Mouse (Mus musculus) brain, embryonic 18.5 days (tissue): ENCODE data around the gene B4galnt1.

Experiments
- DNase-seq: peaks from one replicate; pipeline ENCODE4 v3.0.0-alpha.2; 2012; ENCODE audit warnings: low read depth, low spot score

Gene B4galnt1

DNA sequence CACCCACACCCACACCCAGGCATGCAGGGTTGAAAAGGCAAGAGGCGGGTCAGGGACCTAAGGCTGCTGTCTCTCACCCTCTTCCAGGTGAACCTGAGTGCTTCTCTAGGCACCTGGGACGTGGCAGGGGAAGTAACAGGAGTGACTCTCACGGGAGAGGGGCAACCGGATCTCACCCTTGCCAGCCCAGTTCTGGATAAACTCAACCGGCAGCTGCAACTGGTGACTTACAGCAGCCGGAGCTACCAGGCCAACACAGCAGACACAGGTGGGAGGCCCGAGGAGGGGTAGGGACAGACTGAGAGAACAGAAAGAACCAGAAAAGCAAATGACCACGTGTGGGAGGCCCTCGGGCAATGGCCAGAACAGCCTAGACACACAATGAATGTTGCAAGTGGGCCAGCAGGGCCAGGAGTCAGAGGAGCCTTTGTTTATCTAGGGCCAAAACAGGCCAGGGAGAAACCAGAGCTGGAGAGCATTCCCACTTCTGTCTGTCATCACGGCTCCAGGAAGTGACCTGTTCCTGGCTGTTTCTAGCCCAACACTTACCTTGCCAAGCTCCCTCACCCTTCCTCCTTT lies 2.7 kb downstream of the B4galnt1 start:
- no peak for DNase-seq

DNA sequence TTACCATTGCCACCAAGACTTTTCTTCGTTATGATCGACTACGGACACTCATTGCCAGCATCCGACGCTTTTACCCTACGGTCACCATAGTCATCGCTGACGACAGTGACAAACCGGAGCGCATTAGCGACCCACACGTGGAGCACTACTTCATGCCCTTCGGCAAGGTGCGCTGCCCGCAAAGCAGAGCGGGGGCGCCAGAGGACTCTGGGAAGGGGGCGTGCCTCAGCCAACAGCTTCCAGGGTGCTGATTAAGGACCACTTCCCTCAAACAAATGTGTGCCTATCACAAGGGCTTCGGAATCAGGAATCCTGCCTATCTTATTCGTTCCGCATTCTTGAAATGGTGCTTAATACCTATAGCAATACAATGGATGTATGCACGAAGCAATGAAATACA lies 5.0 kb downstream of the B4galnt1 start:
- no peak for DNase-seq

DNA sequence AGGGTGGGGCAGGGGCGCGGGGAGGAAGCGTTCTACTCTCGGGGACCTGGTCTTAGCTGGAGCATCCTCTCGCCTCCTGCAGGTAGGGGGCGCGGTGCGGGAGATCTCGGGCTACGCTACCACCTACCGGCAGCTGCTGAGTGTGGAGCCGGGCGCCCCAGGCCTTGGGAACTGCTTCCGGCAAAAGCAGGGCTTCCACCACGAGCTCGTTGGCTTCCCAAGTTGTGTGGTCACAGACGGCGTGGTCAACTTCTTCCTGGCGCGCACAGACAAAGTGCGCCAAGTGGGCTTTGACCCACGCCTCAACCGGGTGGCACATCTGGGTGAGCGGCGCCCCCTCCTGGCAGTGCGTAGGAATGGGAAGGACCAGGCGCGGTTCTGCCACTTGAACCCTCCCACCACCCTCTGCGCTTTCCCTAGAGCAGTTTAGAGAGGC lies 5.8 kb downstream of the B4galnt1 start:
- DNase-seq, result no peak

DNA sequence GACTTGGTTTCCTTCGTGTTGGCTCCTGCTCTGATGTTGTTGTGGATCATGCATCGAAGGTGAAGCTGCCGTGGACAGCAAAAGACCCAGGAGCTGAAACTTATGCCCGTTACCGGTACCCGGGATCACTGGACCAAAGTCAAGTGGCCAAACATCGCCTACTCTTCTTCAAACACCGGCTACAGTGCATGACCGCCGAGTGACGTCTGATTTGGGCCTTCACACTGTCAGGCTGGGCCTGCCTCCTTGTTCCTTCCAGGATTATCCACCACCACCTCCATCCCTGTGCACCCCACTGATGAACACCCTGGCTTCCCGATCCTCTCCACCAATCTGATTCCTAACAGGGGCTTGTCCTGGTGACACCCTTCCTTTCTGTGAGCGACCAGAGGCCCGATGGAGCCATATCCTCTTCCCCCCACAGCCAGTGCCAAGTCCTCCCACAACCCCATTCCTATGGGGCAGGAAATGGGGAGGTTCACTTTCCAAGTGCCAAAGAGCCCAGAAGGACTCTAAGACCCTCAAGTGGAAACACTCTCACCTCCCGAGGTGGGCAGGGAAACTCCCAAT lies 6.7 kb downstream of the B4galnt1 start:
- no peak for DNase-seq

DNA sequence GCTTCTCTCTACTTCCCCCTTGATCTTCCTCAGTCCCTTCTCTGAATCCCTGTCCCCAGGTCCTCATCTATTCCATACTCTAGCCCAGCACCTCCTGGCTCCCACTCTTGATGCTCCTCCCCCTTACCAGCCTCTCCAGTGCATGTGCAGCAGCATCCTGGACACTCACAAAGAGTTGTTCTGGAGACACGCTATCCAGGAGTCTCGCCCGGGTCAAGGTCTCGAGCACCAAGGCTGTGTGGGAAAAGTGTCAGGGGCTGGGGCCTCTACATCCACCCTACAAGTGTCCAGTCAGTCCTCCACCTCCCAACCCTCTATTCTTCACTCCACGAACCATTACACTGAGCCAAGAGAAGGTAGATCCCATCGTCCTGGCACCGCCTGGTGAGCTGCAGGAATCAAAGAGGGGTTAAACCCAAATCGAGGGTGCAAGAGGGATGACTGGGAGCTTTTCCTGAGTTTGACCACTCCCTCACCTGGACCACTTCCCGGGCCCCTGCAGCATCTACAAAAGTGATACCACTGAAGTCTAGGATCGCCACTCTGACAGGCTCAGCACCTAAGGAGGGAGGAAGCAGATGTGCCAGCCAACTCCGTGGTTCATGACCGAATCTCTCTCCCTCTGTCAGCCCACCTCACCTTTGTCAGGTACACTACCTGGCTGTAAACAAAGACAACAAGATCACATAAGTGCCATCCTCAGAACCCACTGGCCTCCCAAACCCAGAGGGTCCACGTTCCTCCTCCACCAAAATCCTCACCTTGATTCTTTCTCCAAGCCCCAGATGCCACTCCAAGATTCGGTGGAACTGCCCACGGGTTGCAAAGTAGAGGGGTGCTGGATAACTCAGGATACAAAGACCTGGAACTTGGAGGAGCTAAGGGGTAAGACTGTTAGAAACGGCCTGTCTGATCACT lies 8.4 kb downstream of the B4galnt1 start:
- DNase-seq, result no peak

DNA sequence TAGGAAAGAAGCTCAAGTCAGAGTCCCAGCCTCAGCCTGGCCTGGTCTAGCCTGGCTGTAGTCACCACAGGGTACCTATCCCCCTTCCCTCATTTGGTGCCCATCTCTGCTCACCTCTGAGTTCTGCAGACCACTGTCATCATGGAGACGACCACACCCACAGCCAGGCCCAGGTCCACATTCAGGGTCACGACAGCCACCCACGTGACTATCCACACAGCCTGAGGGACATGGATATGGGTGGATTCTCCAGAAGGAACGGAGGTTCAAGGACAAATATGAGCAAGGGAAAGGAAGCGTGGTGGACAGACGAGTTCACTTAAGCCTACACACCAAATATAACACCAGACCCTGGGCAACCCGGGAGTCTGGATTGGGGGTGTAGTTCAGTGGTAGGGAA lies 9.1 kb downstream of the B4galnt1 start:
- DNase-seq, result no peak

DNA sequence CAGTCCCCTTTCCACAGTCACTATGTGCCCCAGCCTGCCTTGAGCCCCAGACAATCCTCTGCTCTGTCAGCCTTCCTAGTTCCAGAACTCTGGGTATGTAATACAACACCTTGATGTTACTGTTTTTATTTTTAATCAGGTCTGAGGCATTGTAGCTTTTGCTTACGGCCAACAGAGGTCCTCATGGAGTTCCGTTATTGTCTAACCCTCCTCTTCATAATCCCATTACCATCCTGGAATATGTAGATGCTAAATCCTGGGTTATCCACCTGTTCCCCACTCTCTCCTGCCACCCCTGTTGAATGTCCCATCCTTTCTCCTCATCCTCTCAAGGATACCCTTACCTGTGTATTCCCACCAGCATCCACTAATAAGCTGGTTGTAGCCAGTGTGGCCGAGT lies 11.2 kb downstream of the B4galnt1 start:
- no peak for DNase-seq

DNA sequence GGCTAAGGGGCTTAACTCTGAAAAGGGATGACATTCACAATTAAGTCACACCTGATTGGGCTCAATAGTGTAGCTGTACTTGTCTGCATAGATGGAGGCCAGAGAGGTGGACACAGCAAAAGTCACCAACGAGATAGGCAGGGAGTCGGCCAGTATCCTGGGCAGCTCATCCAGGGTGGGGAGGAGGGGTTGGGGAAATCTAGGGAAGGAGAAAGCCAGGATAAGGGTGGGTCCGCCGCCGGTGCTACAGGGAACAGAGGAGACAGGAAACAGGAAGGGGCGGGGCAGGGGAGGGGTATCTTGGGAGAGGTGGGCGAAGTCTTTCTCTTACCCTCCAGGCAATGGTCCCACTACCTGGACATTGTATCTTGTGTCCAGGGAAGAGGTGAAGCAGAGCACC lies 11.7 kb downstream of the B4galnt1 start:
- no peak for DNase-seq

DNA sequence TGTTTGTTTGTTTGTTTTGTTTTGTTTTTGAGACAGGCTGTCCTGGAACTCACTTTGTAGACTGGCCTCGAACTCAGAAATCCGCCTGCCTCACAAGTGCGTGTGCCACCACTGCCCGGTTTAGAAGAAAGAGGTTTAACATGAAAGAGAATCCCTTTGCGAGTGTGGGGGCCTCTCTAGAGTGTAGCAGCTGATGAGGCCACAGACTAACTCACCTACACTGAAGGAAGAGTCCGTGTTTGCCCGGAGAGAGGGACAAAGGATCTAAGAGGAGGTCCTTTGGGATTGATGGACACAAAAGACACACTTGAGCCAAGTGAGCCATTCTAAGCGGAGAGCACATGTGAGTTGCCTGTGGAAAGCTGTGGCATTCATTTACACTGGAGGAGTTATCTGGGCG lies 12.2 kb downstream of the B4galnt1 start:
- DNase-seq, result no peak

DNA sequence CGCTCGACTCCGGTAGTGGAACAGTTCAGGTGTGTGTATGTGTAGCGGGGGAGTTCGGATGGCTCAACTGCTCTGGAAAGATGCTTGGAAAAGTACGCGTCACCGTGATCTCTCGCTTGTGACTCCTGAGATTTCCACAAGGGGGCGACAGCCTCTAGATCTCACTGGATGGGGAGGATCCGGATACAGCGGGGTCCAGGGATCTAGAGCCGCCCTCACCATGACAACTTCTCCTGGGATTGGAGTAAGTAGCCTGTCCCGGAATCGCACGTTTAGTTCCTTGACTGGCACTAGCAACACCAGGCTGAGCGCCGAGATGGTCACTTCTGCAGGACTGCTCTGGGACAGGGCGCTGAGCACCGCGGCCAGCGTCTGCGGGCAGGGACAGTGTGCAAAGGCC lies 12.7 kb downstream of the B4galnt1 start:
- DNase-seq, result no peak

DNA sequence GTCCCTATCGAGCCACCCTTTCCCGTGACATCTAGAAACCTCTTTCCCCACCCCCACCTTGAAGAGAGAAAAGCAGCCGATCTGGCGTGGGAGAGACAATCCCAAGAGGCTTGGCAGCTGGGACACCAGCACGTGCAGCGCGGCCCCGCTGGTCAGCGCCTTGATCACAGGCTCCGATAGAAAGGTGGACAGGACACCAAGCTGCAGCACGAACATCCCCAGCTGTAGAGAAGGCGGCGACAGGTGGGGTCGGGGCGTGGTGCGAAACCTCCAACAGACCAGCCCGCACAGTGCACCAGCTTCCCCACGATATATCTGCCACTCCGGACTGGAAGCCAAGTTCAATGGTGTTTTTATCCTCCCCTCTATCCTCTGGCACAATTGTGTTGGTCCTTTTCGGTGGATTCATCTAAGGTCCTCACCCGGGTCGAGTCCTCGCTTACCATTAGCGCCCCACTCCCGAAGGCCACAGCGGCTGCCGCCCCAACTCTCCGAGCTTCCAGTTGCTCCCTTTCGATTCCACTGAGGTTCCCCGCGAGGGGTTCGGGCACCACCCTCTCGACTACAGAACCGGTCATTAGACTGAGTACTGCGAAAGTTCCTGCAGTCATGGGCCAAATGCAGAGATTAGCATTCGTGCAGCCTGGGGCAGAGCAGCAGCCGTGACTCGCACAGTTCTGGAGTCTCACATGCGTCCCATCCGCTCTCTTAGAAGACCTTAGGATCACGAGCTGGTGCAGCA lies 13.4 kb downstream of the B4galnt1 start:
- DNase-seq, result no peak

DNA sequence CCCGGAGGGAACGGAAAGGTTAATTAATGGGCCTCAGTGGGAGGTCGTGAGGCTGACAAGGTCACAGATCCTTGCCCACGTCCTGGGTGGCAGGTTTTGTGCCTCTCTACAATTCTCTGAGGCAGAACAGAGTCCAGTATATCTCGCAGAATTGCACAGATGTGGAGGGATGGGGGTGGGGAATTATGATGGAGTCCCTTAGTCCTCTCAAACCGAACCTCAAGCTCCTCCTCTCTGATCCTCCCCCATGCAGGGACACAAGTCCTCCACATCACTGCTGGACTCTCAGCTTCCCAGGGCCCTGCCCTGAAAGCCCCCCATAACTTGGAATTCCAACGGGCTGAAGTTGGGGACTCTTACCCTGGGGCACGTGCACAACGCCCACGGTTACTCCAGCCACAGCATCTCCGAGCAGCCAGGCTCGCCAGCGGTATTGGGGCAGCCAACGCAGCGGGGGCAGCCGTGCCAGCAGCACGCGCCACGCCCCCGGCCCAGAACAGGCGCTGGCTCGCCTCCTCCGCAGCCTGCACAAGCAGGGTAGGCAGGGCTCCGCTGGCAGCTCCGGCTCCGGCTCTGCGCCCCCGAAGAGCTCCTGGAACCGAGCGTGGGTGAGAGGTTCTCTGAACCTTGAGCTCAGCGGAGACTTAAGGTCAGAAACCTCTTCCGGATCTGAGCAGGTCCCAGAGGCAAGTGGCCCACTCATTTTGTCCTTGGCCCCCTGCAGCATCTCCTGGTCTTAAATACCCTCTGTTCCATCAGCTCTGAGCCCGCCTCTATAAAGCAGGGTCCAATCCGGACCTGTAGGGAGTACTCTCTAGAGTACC lies 15.1 kb downstream of the B4galnt1 start, which contains the start of gene Slc26a10:
Gene Slc26a10 (minus strand): TSS at position 775 of the 824 bp plus-strand sequence.
- DNase-seq, result no peak

DNA sequence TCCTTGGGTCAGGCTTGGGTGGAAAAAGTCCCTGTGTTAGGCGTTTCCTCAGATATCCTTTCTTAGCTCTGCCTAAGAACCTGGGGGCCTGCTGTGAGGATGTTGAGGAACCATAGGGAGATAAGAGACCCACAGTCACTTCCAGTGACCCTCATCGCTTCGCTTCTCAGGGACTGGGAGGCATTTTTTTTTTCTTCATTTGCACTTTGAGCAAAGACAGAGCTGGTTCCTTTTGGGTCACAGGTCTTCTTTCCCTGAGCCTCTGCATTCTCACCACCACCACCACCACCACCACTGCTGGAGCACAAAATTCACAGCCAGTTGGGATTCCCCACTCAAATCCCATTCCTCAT lies 15.6 kb downstream of the B4galnt1 start:
- DNase-seq, result no peak

DNA sequence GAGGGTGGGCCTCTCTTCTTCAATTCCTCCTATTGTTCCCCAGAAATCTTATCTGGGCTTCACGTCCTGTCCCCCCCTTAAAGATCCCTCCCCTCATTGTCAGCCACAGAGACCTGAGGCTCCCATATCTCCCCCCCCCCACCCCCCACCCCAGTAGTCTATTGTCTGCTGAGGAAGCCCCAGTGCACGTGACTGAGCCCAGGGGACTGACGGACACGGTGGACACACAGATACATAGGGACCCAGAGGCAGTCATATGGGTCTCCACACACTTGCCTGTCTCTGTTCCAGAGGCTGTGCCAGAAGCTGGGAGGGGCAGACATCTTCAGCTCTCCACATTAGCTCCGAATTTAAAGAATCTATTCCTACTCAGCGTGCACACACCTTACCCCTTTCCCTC lies 16.5 kb downstream of the B4galnt1 start:
- DNase-seq, result no peak

DNA sequence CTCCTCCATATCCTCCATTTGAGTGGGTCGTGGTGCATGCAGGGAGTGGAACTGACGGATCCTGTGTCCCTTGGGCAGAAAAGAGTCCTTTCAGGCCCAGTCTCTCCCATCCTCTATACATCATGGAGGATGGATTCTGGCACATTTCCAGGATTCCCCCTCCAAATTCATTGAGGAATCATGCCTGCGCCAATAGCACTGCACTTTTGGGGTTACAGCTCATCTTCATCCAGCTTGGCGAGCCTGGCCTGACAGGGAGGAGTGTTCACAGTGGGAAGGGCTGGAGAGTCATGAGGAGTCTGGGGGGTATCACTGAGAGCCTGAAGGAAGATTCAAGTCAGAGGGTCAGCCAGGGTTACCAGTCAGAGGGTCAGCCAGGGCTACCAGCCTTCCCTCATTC lies 17.6 kb downstream of the B4galnt1 start:
- no peak for DNase-seq

DNA sequence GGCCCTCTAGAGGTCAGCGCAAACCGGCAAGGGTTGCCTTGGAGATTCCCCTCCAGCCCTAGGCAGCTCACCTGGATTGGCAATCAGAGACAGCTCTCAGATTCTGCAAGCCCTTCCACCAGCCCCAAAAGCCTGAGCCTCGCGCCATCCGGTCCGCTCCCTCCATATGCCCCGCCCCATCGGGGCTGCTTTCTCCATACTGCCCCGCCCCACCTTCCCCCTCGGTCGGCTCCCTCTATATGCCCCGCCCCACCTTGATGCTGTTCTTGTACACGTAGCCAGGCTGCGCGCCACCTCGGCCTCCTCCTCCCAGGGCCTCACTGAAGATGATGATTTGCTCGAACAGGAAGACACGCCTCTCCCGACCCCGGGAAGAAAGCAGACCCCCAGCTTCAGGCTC lies 18.7 kb downstream of the B4galnt1 start:
- DNase-seq, result no peak

DNA sequence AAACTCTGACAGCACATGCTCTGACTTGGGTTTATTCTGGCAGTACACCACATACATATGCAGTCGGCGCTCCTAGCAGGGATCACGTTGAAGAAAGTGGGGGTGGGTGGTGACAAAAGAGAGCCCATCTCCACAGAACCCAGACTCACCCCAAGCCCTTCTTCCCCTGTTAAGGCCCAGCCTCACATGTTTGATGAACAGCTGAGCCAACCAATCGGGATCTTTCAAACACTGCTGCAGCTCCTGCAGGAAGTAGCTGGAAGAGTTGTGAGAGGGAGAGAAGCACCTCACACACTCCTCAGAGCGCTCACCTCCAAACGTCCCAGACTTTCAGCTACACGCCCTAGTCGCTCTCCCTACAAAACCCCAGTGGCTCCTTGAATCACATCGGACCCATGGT lies 20.1 kb downstream of the B4galnt1 start:
- DNase-seq, result no peak

DNA sequence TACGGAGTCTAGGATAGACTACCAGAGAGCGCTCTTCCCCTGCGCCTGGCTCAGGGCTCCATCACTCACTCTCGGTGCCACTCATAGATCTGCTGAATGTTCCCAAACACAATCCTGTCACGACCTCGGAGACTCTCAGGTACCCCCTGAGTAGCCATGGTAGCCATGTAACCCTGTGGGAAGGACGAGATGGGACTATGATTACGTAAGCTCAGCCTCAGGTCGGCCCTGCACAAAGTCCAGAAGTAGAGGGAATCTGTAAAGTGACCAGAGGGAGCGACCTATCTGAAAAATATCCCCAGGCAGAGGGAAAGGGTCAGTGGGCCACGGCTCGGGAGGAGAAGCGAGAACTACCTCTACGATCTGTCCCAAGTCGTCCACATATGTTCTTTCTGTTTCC lies 20.5 kb downstream of the B4galnt1 start:
- no peak for DNase-seq

DNA sequence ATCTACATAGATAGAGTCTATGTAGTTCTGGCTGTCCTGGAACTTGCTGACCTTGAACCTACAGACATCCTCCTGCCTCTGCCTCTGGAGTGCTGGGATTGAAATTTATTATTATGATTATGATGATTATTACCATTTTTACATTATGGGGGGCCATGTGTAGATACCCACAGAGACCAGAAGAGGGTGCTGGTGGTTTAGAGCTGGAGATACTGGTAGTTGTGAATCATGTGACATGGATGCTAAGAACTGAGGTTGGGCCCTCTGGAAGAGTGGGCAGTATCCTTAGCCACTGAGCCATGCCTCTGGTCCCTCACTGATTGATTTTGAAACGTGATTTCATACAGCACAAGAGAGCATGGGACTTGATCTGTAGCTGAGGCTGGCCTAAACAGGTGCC lies 21.4 kb downstream of the B4galnt1 start:
- no peak for DNase-seq

DNA sequence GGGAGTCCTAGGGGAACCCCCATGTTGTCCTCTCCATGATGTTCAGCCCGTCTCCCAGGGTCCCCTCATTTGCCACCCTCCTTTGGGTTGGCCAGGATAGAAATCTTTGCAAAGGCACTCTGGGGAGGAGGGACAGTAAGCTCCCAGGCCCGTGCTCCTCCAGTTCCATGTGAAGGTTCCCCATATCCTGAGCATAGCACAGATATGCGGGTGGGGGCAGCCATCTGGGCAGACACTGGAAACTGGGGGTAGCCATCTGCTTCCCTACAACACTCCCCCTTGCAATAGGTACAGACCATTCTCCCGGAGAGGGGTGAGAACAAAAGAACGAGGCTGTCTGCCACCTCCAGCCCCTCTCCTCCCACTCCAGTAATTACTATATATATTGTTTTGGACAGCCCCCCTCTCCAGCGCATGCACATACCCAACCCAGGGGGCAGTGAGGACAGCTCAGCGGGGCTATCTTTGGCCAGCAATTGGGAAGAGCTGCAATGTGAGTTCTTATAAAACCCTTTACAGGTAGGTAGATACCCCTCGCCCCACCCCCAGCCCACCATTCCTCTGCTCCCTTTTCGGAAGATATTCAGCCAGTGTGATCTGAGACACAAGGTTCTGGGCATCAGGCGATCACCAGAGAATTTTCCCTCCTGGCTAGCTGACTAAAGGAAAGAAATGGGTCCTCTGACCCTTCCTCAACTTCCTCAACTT lies 22.5 kb downstream of the B4galnt1 start:
- DNase-seq, result no peak

DNA sequence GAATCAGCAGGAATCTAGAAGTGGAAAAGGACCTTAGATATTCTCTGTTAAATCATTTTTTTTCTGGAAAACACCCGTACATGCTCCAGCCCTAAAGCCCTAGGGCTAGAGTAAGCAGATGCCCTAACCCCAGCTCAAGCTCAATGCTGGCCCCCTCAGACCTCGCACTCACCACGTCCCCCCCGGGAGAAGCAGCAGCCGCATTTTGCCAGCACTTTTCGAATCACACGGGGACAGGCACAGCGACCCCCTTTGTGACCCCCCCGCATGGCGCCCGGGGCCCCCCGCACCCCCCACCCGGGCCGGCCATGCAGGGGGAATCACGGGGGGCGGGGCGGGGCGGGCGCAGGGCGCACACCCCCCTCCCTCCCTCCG lies 23.0 kb downstream of the B4galnt1 start:
- DNase-seq, result no peak
